Mouse (Mus musculus): ENCODE data around the gene Rgs12.

GRCm38 (mm10) chr5:34943428-34943827 lies 5.8 kb upstream of the Rgs12 start:
- no peak for TF ChIP-seq POLR2A (IDR thresholded peaks at IDR 0.05; ENCODE audit: low read depth, low read length)
- TF ChIP-seq CTCF (IDR thresholded peaks at IDR 0.05; ENCODE audit: extremely low read depth, insufficient read length, insufficient replicate concordance, low read depth, low read length), result no peak
